Mouse (Mus musculus) bone marrow macrophage, adult 2 months (primary cell): ENCODE data around the gene Pole4.

Source experiments
- CTCF ChIP-seq: IDR thresholded peaks from 2 replicates; pipeline ENCODE4 v1.5.1; 2012; ENCODE audit warnings: low read depth, mild to moderate bottlenecking, low read length, moderate library complexity
- POLR2A ChIP-seq: IDR thresholded peaks from 2 replicates; pipeline ENCODE4 v1.6.1; 2012; ENCODE audit warnings: mild to moderate bottlenecking, low read depth, low read length, borderline replicate concordance

DNA sequence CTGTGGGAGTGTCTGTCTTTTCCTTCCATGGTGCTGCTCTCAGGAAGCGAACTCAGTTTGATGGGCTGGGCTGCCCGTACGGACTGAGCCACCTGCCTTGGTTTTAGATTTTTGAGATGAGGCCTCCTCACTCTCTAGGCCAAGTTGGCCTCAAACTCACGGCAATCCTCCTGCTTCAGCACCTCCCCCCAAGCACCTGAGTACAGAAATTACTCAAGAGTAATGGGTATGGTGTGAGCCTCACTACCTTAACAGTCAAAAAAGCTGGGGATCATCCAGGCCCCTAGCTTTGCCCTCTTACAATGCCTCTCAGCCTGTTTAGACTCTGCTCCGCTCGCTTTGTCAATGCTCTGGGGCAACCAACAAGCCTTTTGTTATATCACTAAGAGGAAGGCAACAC is 49.6 kb upstream of the Pole4 start:
- no peak for TF ChIP-seq POLR2A
- no peak for TF ChIP-seq CTCF
